Mouse (Mus musculus) E14TG2a.4 (cell line): ENCODE data around the gene Gm17660.

Source experiments
- CTCF ChIP-seq: conservative IDR thresholded peaks from 2 replicates; pipeline ENCODE4 v1.5.1; 2014; ENCODE audit warnings: low read length
- NANOG ChIP-seq: IDR thresholded peaks from 2 replicates; pipeline ENCODE4 v1.6.1; 2014; ENCODE audit warnings: borderline replicate concordance, low read length, mixed read lengths

GRCm38 (mm10) chr5:104104111-104104510 lies 26.7 kb upstream of the Gm17660 start:
- TF ChIP-seq CTCF (no peak), NANOG (no peak)
